Mouse (Mus musculus) CH12.LX (cell line): ENCODE data around the gene Ctcfl. TPM values are rescaled to one million over a fixed set of nuclear protein-coding genes. Genes with fewer than 3 reads are reported as not detected.

Source experiments
- DNase-seq: peaks from one replicate; pipeline ENCODE4 v3.0.0-alpha.2; 2013; ENCODE audit errors: extremely low read depth
- H3K27ac ChIP-seq: 2 replicates; pipeline ENCODE4 v1.5.1; 2012; ENCODE audit warnings: low read depth, mild to moderate bottlenecking, control low read depth, moderate library complexity; ENCODE audit not compliant: insufficient read depth
- H3K27me3 ChIP-seq: replicated peaks from 2 replicates; pipeline ENCODE3; 2012; ENCODE audit warnings: inconsistent platforms
- H3K36me3 ChIP-seq, 2 experiments: replicated peaks in 1 of 2; 2 replicates each; pipeline versions ENCODE3 to v1.6.1; 2012; ENCODE audit warnings: inconsistent platforms in 1 of 2, low read length in 1 of 2, mild to moderate bottlenecking in 1 of 2, mixed read lengths in 1 of 2, moderate library complexity in 1 of 2; ENCODE audit not compliant: control insufficient read depth in 1 of 2, insufficient read depth in 1 of 2
- H3K4me1 ChIP-seq, 2 experiments: 2 replicates each; pipeline ENCODE4 v1.6.1; 2012; ENCODE audit warnings: inconsistent platforms in 1 of 2, moderate library complexity in 1 of 2; ENCODE audit not compliant: insufficient read depth in 2 of 2, control insufficient read depth in 1 of 2
- H3K4me2 ChIP-seq: 2 replicates; pipeline ENCODE4 v1.6.1; 2012; ENCODE audit warnings: low read depth, mild to moderate bottlenecking, control low read depth; ENCODE audit not compliant: poor library complexity, insufficient read depth, severe bottlenecking
- H3K4me3 ChIP-seq, 3 experiments: fragments of 150-350 bp in 1 of 3; sonication (generic) in 1 of 3; replicated peaks in 1 of 3; 2 replicates each; pipeline versions ENCODE3 to v1.5.1; 2011 to 2012; ENCODE audit warnings: low read depth in 2 of 3, low read length in 2 of 3, mild to moderate bottlenecking in 2 of 3, moderate library complexity in 2 of 3, control low read depth in 1 of 3, improper control_type of control experiment in 1 of 3, inconsistent platforms in 1 of 3, mixed read lengths in 1 of 3; ENCODE audit not compliant: poor library complexity in 1 of 3
- H3K79me2 ChIP-seq: replicated peaks from 2 replicates; pipeline ENCODE4 v1.6.1; 2012; ENCODE audit warnings: mild to moderate bottlenecking, moderate library complexity; ENCODE audit not compliant: control insufficient read depth, poor library complexity, insufficient read depth, severe bottlenecking; ENCODE audit errors: extremely low read depth
- H3K9ac ChIP-seq: 2 replicates; pipeline ENCODE4 v1.6.1; 2012; ENCODE audit warnings: low read depth, mild to moderate bottlenecking, control low read depth, moderate library complexity; ENCODE audit not compliant: insufficient read depth
- H3K9me3 ChIP-seq: replicated peaks from 2 replicates; pipeline ENCODE3; 2012; ENCODE audit warnings: low read length, inconsistent platforms, mixed read lengths
- BHLHE40 ChIP-seq: IDR thresholded peaks from 2 replicates; pipeline ENCODE4 v1.6.1; 2011; ENCODE audit warnings: mild to moderate bottlenecking, low read depth, low read length, improper control_type of control experiment
- CHD1 ChIP-seq: IDR thresholded peaks from 2 replicates; pipeline ENCODE4 v1.6.1; 2012; ENCODE audit warnings: low read depth, low read length, improper control_type of control experiment, inconsistent platforms
- CHD2 ChIP-seq: IDR thresholded peaks from 2 replicates; pipeline ENCODE4 v1.6.1; 2011; ENCODE audit warnings: low read length, improper control_type of control experiment
- CTCF ChIP-seq, 2 experiments: IDR thresholded peaks in 1 of 2; conservative IDR thresholded peaks in 1 of 2; 2 replicates each; pipeline ENCODE4 v1.5.1; 2011 to 2012; ENCODE audit warnings: low read depth in 2 of 2, low read length in 2 of 2, improper control_type of control experiment in 1 of 2, inconsistent platforms in 1 of 2, mild to moderate bottlenecking in 1 of 2, moderate library complexity in 1 of 2
- EP300 ChIP-seq: IDR thresholded peaks from 2 replicates; pipeline ENCODE4 v1.6.1; 2011; ENCODE audit warnings: low read length, improper control_type of control experiment
- ETS1 ChIP-seq: conservative IDR thresholded peaks from 2 replicates; pipeline ENCODE4 v1.6.1; 2012; ENCODE audit warnings: low read depth, mild to moderate bottlenecking, inconsistent platforms, low read length, improper control_type of control experiment, moderate library complexity
- GABPA ChIP-seq: IDR thresholded peaks from 2 replicates; pipeline ENCODE4 v1.6.1; 2012; ENCODE audit warnings: low read depth, low read length, improper control_type of control experiment, inconsistent platforms; ENCODE audit not compliant: insufficient replicate concordance
- IRF4 ChIP-seq: IDR thresholded peaks from 2 replicates; pipeline ENCODE4 v1.6.1; 2014; ENCODE audit warnings: low read depth, mild to moderate bottlenecking, inconsistent platforms, low read length, improper control_type of control experiment
- JUN ChIP-seq: IDR thresholded peaks from 2 replicates; pipeline ENCODE4 v1.6.1; 2011; ENCODE audit warnings: low read depth, mild to moderate bottlenecking, low read length, improper control_type of control experiment, moderate library complexity; ENCODE audit not compliant: insufficient read depth
- JUND ChIP-seq: conservative IDR thresholded peaks from 2 replicates; pipeline ENCODE4 v1.6.1; 2011; ENCODE audit warnings: low read depth, low read length, improper control_type of control experiment
- MAX ChIP-seq: IDR thresholded peaks from 2 replicates; pipeline ENCODE4 v1.6.1; 2011; ENCODE audit warnings: low read length, improper control_type of control experiment
- MAZ ChIP-seq: IDR thresholded peaks from 2 replicates; pipeline ENCODE4 v1.6.1; 2012; ENCODE audit warnings: low read depth, mild to moderate bottlenecking, inconsistent platforms, low read length, improper control_type of control experiment, moderate library complexity
- MEF2A ChIP-seq: IDR thresholded peaks from 2 replicates; pipeline ENCODE4 v1.6.1; 2014; ENCODE audit warnings: low read depth, mild to moderate bottlenecking, inconsistent platforms, low read length, improper control_type of control experiment, borderline replicate concordance
- MYC ChIP-seq: IDR thresholded peaks from 2 replicates; pipeline ENCODE4 v1.6.1; 2011; ENCODE audit warnings: low read depth, mild to moderate bottlenecking, improper control_type of control experiment, low read length
- NRF1 ChIP-seq: IDR thresholded peaks from 2 replicates; pipeline ENCODE4 v1.6.1; 2014; ENCODE audit warnings: low read depth, mild to moderate bottlenecking, inconsistent platforms, low read length, improper control_type of control experiment, moderate library complexity
- POLR2A ChIP-seq: IDR thresholded peaks from 2 replicates; pipeline ENCODE4 v1.6.1; 2011; ENCODE audit warnings: low read depth, mild to moderate bottlenecking, improper control_type of control experiment, low read length
- RCOR1 ChIP-seq: conservative IDR thresholded peaks from 2 replicates; pipeline ENCODE4 v1.6.1; 2012; ENCODE audit warnings: low read depth, mild to moderate bottlenecking, inconsistent platforms, low read length, improper control_type of control experiment
- SIN3A ChIP-seq: IDR thresholded peaks from 2 replicates; pipeline ENCODE4 v1.6.1; 2012; ENCODE audit warnings: low read length, improper control_type of control experiment, inconsistent platforms
- SMC3 ChIP-seq: IDR thresholded peaks from 2 replicates; pipeline ENCODE4 v1.6.1; 2011; ENCODE audit warnings: low read depth, low read length, improper control_type of control experiment
- UBTF ChIP-seq: IDR thresholded peaks from 2 replicates; pipeline ENCODE4 v1.6.1; 2012; ENCODE audit warnings: low read depth, mild to moderate bottlenecking, inconsistent platforms, low read length, improper control_type of control experiment, moderate library complexity
- USF1 ChIP-seq: IDR thresholded peaks from 2 replicates; pipeline ENCODE4 v1.6.1; 2014; ENCODE audit warnings: low read depth, mild to moderate bottlenecking, inconsistent platforms, low read length, improper control_type of control experiment
- USF2 ChIP-seq: conservative IDR thresholded peaks from 2 replicates; pipeline ENCODE4 v1.6.1; 2011; ENCODE audit warnings: low read depth, low read length, improper control_type of control experiment
- ZKSCAN1 ChIP-seq: IDR thresholded peaks from 2 replicates; pipeline ENCODE4 v1.6.1; 2012; ENCODE audit warnings: low read depth, inconsistent platforms, low read length, improper control_type of control experiment, borderline replicate concordance
- dilution Hi-C: fragments of 300-500 bp; cut with MboI; formaldehyde crosslinking; loops from 2 replicates; pipeline ENCODE4 v1.14.3; 2020; ENCODE audit warnings: low sequenced_read_pairs; ENCODE audit not compliant: extremely low pct_unique_long_range_greater_than_20kb, extremely low pct_ligation_motif_present
- in situ Hi-C: fragments of 300-500 bp; cut with MboI; formaldehyde crosslinking; loops from 3 replicates; pipeline ENCODE4 v1.14.3; 2019; ENCODE audit warnings: low sequenced_read_pairs, low pct_ligation_motif_present, low pct_unique_long_range_greater_than_20kb, mixed read lengths
- polyA plus RNA-seq: library from polyadenylated mRNA; unstranded; fragments of >175 nt; gene quantifications from 2 replicates; pipeline ENCODE4 v1.2.1, GENCODE M21; 2012; ENCODE audit warnings: low read depth; ENCODE audit not compliant: insufficient read length
- total RNA-seq, 2 experiments: library from RNA; depleted of rRNA; stranded (reverse); fragments of 300-350 nt in 1 of 2; fragments of >200 nt in 1 of 2; gene quantifications; 2 replicates each; pipeline ENCODE4 v1.2.3; 2012 to 2014

Gene Ctcfl
- total and polyA plus RNA-seq, 3 experiments: 0.11 TPM; not detected in 2

- dilution Hi-C loops (no loop called here), in situ Hi-C loops (loop anchor here (5.0 to 25.0 kb wide), 4 partner anchors 37 to 597 kb away; no protein-coding TSS in a partner anchor)
- Histone ChIP-seq H3K4me3 (no peak overlapping the region), H3K36me3 (no peaks in the 10 kb centered on the region), H3K4me2 (peak overlapping the region; percentile 30), H3K9ac (no peak overlapping the region), H3K27ac (no peak overlapping the region), H3K9me3 (peaks cover 7% of the 10 kb centered on the region), H3K4me1 (peaks cover 0 to 47% of the 10 kb centered on the region in 2 experiments; a peak in 2 of 4 replicates), H3K27me3 (peaks cover 7% of the 10 kb centered on the region), H3K79me2 (no peaks in the 10 kb centered on the region)
- TF ChIP-seq RCOR1 (no peak), USF1 (peak; percentile 66), SIN3A (no peak), ZKSCAN1 (no peak), CTCF (conservative IDR thresholded peaks at IDR 0.05 in 1 of 2, IDR thresholded peaks at IDR 0.05 in 1 of 2; ENCODE audit: low read depth in 2 of 2, low read length in 2 of 2) (no peak), BHLHE40 (peak; percentile 90), SMC3 (no peak), CHD2 (0 out of 2 replicates have a peak, but pooled peaks have one; percentile 48), IRF4 (peak; percentile 44; the same call in 1 of the 2 replicates), UBTF (no peak), JUND (0 out of 2 replicates have a peak, but pooled peaks have one; percentile 60), MAX (peak; percentile 55), EP300 (peak; percentile 28; the same call in 1 of the 2 replicates), MYC (0 out of 2 replicates have a peak, but pooled peaks have one; percentile 47), NRF1 (no peak), GABPA (no peak), MAZ (peak; percentile 69; the same call in 1 of the 2 replicates), CHD1 (no peak), USF2 (peak; percentile 33; the same call in 1 of the 2 replicates), MEF2A (no peak), JUN (no peak), ETS1 (peak; percentile 33; the same call in 1 of the 2 replicates), POLR2A (peak; percentile 37; the same call in 1 of the 2 replicates)
- DNase-seq: peak; percentile 94
Measured at GRCm38 (mm10) chr2:173083712-173084475, 35.4 kb downstream of the Ctcfl start.
